Mouse (Mus musculus) mouse trophoblast stem cell (cell line): ENCODE data around the gene Map7d1.

Experiments used
- in situ Hi-C, 2 experiments: fragments of 300-500 bp; cut with MseI, MboI; formaldehyde crosslinking; loops; 2 replicates in 1 of 2; 3 replicates in 1 of 2; pipeline ENCODE4 v1.15.1; 2025

Gene Map7d1

GRCm38 (mm10) chr4:126202303-126203181 lies 53.6 kb downstream of the Map7d1 start, which contains the start of gene Thrap3:
Gene Thrap3 (minus strand): TSS chr4:126202760.
- in situ Hi-C loops: no loop called here

- in situ Hi-C loops: no loop called here
Measured at GRCm38 (mm10) chr4:126201514-126202302, 54.4 kb downstream of the Map7d1 start.

GRCm38 (mm10) chr4:126200656-126201055 lies 55.5 kb downstream of the Map7d1 start:
- in situ Hi-C loops: no loop called here

- in situ Hi-C loops: no loop called here
Measured at GRCm38 (mm10) chr4:126200036-126200435, 56.1 kb downstream of the Map7d1 start.

- in situ Hi-C loops: no loop called here
Measured at GRCm38 (mm10) chr4:126199556-126199955, 56.6 kb downstream of the Map7d1 start.

GRCm38 (mm10) chr4:126197485-126197884 lies 58.7 kb downstream of the Map7d1 start:
- in situ Hi-C loops: no loop called here

- in situ Hi-C loops: no loop called here
Measured at GRCm38 (mm10) chr4:126194916-126195315, 61.2 kb downstream of the Map7d1 start.

GRCm38 (mm10) chr4:126194216-126194615 lies 61.9 kb downstream of the Map7d1 start:
- in situ Hi-C loops: no loop called here

GRCm38 (mm10) chr4:126190636-126191035 lies 65.5 kb downstream of the Map7d1 start:
- in situ Hi-C loops: no loop called here

GRCm38 (mm10) chr4:126187096-126187495 lies 69.0 kb downstream of the Map7d1 start:
- in situ Hi-C loops: no loop called here

GRCm38 (mm10) chr4:126183034-126183433 lies 73.1 kb downstream of the Map7d1 start:
- in situ Hi-C loops: no loop called here
